Mouse (Mus musculus) kidney, postnatal 0 days (tissue): ENCODE results near the gene Lefty1. TPM values are rescaled to one million over a fixed set of nuclear protein-coding genes. Genes with fewer than 3 reads are reported as not detected.
A peak's percentile ranks its signal among the peaks of the same experiment; 100 is the strongest.
"Not testable (repeated sequence)": the region's sequence is repeated elsewhere in the genome, so short reads cannot be mapped to it uniquely, and the experiment has no call there.

ENCODE experiments used
- ATAC-seq: fragments of 200-750 bp; cut with Nextera tagmentation; replicated peaks from 2 replicates; pipeline ENCODE4 v1.8.0; 2017; ENCODE audit warnings: low read depth, moderate number of reproducible peaks, moderate TSS enrichment, moderate library complexity; ENCODE audit not compliant: low FRiP score
- DNase-seq: peaks from one replicate; pipeline ENCODE4 v3.0.0-alpha.2; 2016; ENCODE audit warnings: low spot score
- H3K27ac ChIP-seq: fragments of 300-500 bp; sonication (generic); 2 replicates; pipeline ENCODE4 v1.5.1; 2014; ENCODE audit warnings: mild to moderate bottlenecking
- H3K27me3 ChIP-seq: fragments of 300-500 bp; sonication (generic); 2 replicates; pipeline ENCODE4 v1.6.1; 2014; ENCODE audit warnings: low read length, mixed read lengths; ENCODE audit not compliant: insufficient read depth
- H3K36me3 ChIP-seq: fragments of 300-500 bp; sonication (generic); 2 replicates; pipeline ENCODE4 v1.6.1; 2014; ENCODE audit warnings: low read length, mixed read lengths; ENCODE audit not compliant: insufficient read depth
- H3K4me1 ChIP-seq: fragments of 300-500 bp; sonication (generic); replicated peaks from 2 replicates; pipeline ENCODE4 v1.6.1; 2014; ENCODE audit warnings: antibody characterized with exemption, low read length, mixed read lengths; ENCODE audit not compliant: insufficient read depth
- H3K4me2 ChIP-seq: fragments of 300-500 bp; sonication (generic); 2 replicates; pipeline ENCODE4 v1.6.1; 2014; ENCODE audit warnings: mild to moderate bottlenecking, low read length, moderate library complexity, mixed read lengths
- H3K4me3 ChIP-seq: fragments of 300-500 bp; sonication (generic); replicated peaks from 2 replicates; pipeline ENCODE4 v1.5.1; 2014; ENCODE audit warnings: low read depth, low read length
- H3K9ac ChIP-seq: fragments of 300-500 bp; sonication (generic); 2 replicates; pipeline ENCODE4 v1.6.1; 2014; ENCODE audit warnings: low read depth, low read length
- H3K9me3 ChIP-seq: fragments of 300-500 bp; sonication (generic); replicated peaks from 2 replicates; pipeline ENCODE4 v1.6.1; 2016; ENCODE audit warnings: low read length, inconsistent platforms, mixed read lengths
- CTCF ChIP-seq: IDR thresholded peaks from 2 replicates; pipeline ENCODE4 v1.5.1; 2016; ENCODE audit warnings: antibody characterized with exemption, low read depth, mild to moderate bottlenecking, moderate library complexity
- WGBS: fragments of 180-500 bp; shearing (Covaris S2); extraction: QIAGEN DNeasy Blood & Tissue Kit; methylation state at CpG from one replicate; pipeline ENCODE4 v1.1.7; 2014; 5-methylcytosine and 5-hydroxymethylcytosine counted together
- polyA plus RNA-seq: library from polyadenylated mRNA; unstranded; fragments of >200 nt; fragmentation: Nextera tagmentation; extraction: Ambion mirVana; gene quantifications from 2 replicates; pipeline ENCODE4 v1.2.1, GENCODE M21; 2015

Gene Lefty1
- polyA plus RNA-seq, 1 experiment from 2014 or later = 1.5 TPM

- no peak overlapping the region for H3K27ac ChIP-seq
- no peak overlapping the region for H3K4me3 ChIP-seq
- H3K27me3 ChIP-seq = no peaks in the 10 kb centered on the region
- peak; percentile 86 for TF ChIP-seq CTCF
- no peaks in the 10 kb centered on the region for H3K4me1 ChIP-seq
- no peak overlapping the region for H3K9ac ChIP-seq
- H3K4me2 ChIP-seq = no peak overlapping the region
- 60% methylated on average over 14 of the region's 14 CpGs for WGBS
- 0 out of 2 replicates have a peak, but pooled peaks cover 3% of the 10 kb centered on the region for H3K36me3 ChIP-seq
- DNase-seq = peak; percentile 87
- peak; percentile 69 for ATAC-seq
- no peaks in the 10 kb centered on the region for H3K9me3 ChIP-seq
These were observed 39.4 kb downstream of the Lefty1 start for GRCm38 (mm10) chr1:180974126-180974746.

GRCm38 (mm10) chr1:180976110-180976679 lies 41.4 kb downstream of the Lefty1 start:
- no peak overlapping the region for H3K4me3 ChIP-seq
- H3K9me3 ChIP-seq = no peaks in the 10 kb centered on the region
- no peak overlapping the region for H3K27ac ChIP-seq
- no peak overlapping the region for H3K4me2 ChIP-seq
- peak; percentile 79 for TF ChIP-seq CTCF
- no peaks in the 10 kb centered on the region for H3K27me3 ChIP-seq
- DNase-seq (peak; percentile 44), ATAC-seq (no peak)
- H3K4me1 ChIP-seq = no peaks in the 10 kb centered on the region
- no peak overlapping the region for H3K9ac ChIP-seq
- no peaks in the 10 kb centered on the region for H3K36me3 ChIP-seq
- WGBS = 65% methylated on average over 4 of the region's 4 CpGs

GRCm38 (mm10) chr1:180979484-180980251 lies 44.8 kb downstream of the Lefty1 start:
- ATAC-seq (no peak), DNase-seq (no peak)

GRCm38 (mm10) chr1:180980464-180980863 lies 45.6 kb downstream of the Lefty1 start:
- Histone ChIP-seq H3K9me3 (no peaks in the 10 kb centered on the region), H3K36me3 (no peaks in the 10 kb centered on the region), H3K27ac (no peak overlapping the region), H3K4me2 (no peak overlapping the region), H3K9ac (no peak overlapping the region), H3K4me3 (no peak overlapping the region), H3K4me1 (no peaks in the 10 kb centered on the region), H3K27me3 (no peaks in the 10 kb centered on the region)
- no peak for ATAC-seq
- 72% methylated on average over 2 of the region's 2 CpGs for WGBS
- DNase-seq = no peak
- peak; percentile 42 for TF ChIP-seq CTCF

More at GRCm38 (mm10) chr1:180979484-180980251, 44.8 kb downstream of the Lefty1 start:
- Histone ChIP-seq H3K27me3 (no peaks in the 10 kb centered on the region), H3K4me3 (no peak overlapping the region), H3K9me3 (no peaks in the 10 kb centered on the region), H3K9ac (no peak overlapping the region), H3K4me2 (no peak overlapping the region), H3K27ac (no peak overlapping the region), H3K4me1 (no peaks in the 10 kb centered on the region), H3K36me3 (no peaks in the 10 kb centered on the region)
- no peak for TF ChIP-seq CTCF
- WGBS = 81% methylated on average over 23 of the region's 24 CpGs

GRCm38 (mm10) chr1:180981298-180982046 lies 46.6 kb downstream of the Lefty1 start:
- DNase-seq = not testable (repeated sequence)
- ATAC-seq = peak; percentile 78

GRCm38 (mm10) chr1:180986701-180987100 lies 51.9 kb downstream of the Lefty1 start:
- ATAC-seq = no peak
- 89% methylated on average over 8 of the region's 8 CpGs for WGBS
- H3K27me3 ChIP-seq = no peaks in the 10 kb centered on the region
- H3K4me2 ChIP-seq = no peak overlapping the region
- no peaks in the 10 kb centered on the region for H3K36me3 ChIP-seq
- H3K9me3 ChIP-seq = no peaks in the 10 kb centered on the region
- peak; percentile 23; the same call in 1 of the 2 replicates for TF ChIP-seq CTCF
- H3K27ac ChIP-seq = no peak overlapping the region
- no peak overlapping the region for H3K9ac ChIP-seq
- no peaks in the 10 kb centered on the region for H3K4me1 ChIP-seq
- DNase-seq = no peak
- no peak overlapping the region for H3K4me3 ChIP-seq

More at GRCm38 (mm10) chr1:180981298-180982046, 46.6 kb downstream of the Lefty1 start:
- not testable (repeated sequence) for H3K27ac ChIP-seq, H3K36me3 ChIP-seq, H3K4me1 ChIP-seq, H3K4me3 ChIP-seq, H3K9me3 ChIP-seq, H3K9ac ChIP-seq, H3K4me2 ChIP-seq, H3K27me3 ChIP-seq
- 78% methylated on average over 7 of the region's 7 CpGs for WGBS
